Mouse (Mus musculus) thymus, adult 2 months (tissue): ENCODE measurements around the gene Ncoa1. TPM values are rescaled to one million over a fixed set of nuclear protein-coding genes. Genes with fewer than 3 reads are reported as not detected.

Source experiments
- DNase-seq: peaks from one replicate; pipeline ENCODE4 v3.0.0; 2021
- H3K27ac ChIP-seq: fragments of 200-500 bp; 2 replicates; pipeline ENCODE4 v1.5.1; 2012; ENCODE audit warnings: low read length, control low read depth; ENCODE audit not compliant: control insufficient read depth, insufficient read depth
- H3K27me3 ChIP-seq: fragments of 200-500 bp; 2 replicates; pipeline ENCODE4 v1.6.1; 2012; ENCODE audit warnings: mild to moderate bottlenecking, low read length, moderate library complexity, mixed read lengths; ENCODE audit not compliant: control insufficient read depth, insufficient read depth
- H3K36me3 ChIP-seq: fragments of 200-500 bp; 2 replicates; pipeline ENCODE4 v1.6.1; 2012; ENCODE audit warnings: mild to moderate bottlenecking, low read length, moderate library complexity; ENCODE audit not compliant: control insufficient read depth, insufficient read depth
- H3K4me1 ChIP-seq: fragments of 200-500 bp; replicated peaks from 2 replicates; pipeline ENCODE4 v1.6.1; 2012; ENCODE audit warnings: low read length; ENCODE audit not compliant: control insufficient read depth, insufficient read depth
- H3K4me3 ChIP-seq: fragments of 200-500 bp; 2 replicates; pipeline ENCODE4 v1.5.1; 2012; ENCODE audit warnings: mild to moderate bottlenecking, low read length, control low read depth, moderate library complexity; ENCODE audit not compliant: control insufficient read depth, insufficient read depth
- CTCF ChIP-seq: fragments of 200-500 bp; IDR thresholded peaks from 2 replicates; pipeline ENCODE4 v1.5.1; 2012; ENCODE audit warnings: mild to moderate bottlenecking, control low read depth, low read length, moderate library complexity, borderline replicate concordance; ENCODE audit not compliant: control insufficient read depth, poor library complexity, insufficient read depth; ENCODE audit errors: extremely low read depth
- POLR2A ChIP-seq: fragments of 200-500 bp; IDR thresholded peaks from 2 replicates; pipeline ENCODE4 v1.6.1; 2012; ENCODE audit warnings: mild to moderate bottlenecking, low read length, control low read depth, moderate library complexity; ENCODE audit not compliant: control insufficient read depth, poor library complexity, insufficient read depth; ENCODE audit errors: extremely low read depth
- WGBS: fragments of 180-500 bp; shearing (Covaris S2); methylation state at CpG from one replicate; pipeline ENCODE4 v1.1.7; 2018; 5-methylcytosine and 5-hydroxymethylcytosine counted together
- polyA plus RNA-seq: library from polyadenylated mRNA; depleted of rRNA; stranded (reverse); fragments of >200 nt; gene quantifications from 2 replicates; pipeline ENCODE4 v1.2.3, GENCODE M21; 2012; rRNA removed

Ncoa1 gene
- polyA plus RNA-seq: 33.3 and 38.9 TPM in 2 replicates

DNA sequence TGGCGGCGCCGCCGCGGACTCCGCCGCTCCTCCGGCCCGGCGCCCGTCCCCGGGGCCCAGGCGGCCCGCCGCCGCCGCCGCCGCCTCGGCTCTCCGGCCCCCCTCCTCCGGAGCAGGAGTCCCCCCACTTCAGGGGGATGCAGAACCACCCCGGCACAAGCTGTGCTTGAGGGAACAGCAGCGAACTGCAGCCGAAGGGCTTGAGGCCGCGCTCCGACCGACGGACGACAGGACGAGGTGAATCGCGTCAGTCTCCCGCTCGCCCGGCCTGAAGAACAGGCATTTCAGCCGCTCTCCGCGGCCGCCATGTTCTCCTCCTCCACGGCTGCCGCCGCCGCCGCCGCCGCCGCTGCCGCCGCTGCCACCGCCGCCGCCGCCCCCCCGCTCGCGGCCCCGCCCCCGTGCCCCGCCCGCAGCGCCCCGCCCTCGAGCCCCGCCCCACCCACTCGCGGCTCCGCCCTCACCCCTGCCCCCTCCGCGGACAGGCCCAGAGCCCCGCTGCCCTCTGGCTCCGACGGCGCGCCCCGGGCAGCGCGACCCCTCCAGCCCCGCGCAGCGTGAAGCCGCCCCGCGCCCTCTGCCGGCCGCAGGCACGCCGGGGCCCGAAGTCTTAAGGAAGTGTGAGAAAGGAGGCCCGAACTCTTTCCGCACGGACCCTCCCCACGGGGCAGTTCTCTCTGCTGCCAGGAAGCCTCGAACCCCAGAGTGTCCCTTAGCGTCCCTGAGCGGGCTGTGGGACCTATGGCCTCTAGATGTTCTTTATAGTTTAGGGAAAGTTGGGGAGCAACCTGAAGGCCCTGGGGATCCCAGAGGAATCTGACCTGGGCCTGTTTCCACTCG, at the start of gene Ncoa1:
Ncoa1 (minus strand) TSS at position 351 of the 840 bp plus-strand sequence.
- DNase-seq: peak; percentile 79
- whole genome bisulfite sequencing: 2% methylated on average over 84 of the region's 98 CpGs

DNA sequence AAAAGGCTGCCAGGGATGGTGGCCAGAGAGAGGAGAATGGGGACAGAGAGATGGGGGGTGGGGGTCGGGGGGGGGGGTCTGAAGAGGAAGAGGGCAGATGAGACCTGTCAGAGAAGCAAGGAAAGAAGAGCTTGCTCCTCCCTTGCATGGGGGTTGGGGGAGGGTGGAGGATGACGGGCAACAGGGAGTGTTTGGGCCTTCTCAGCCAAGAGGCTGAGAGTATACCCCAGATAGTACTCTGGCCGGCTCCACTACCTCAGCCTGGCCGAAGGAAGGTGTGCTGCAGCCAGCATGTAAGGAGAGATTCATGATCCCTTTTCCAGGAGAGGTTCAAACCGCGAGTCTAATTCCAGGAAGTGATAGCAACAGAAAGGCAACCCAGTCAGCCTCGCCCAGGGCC, 47.6 kb upstream of the Ncoa1 start:
- Histone ChIP-seq H3K4me1 (no peaks in the 10 kb centered on the region), H3K27me3 (no peaks in the 10 kb centered on the region), H3K27ac (no peak overlapping the region), H3K4me3 (no peak overlapping the region), H3K36me3 (no peaks in the 10 kb centered on the region)
- 79% methylated on average over 7 of the region's 7 CpGs for WGBS
- TF ChIP-seq POLR2A: no peak
- no peak for TF ChIP-seq CTCF
- DNase-seq: no peak

More for the DNA sequence above, at the start of gene Ncoa1:
- peak within 1 kb of the TSS; percentile 58 for H3K27ac ChIP-seq
- H3K36me3 ChIP-seq: no peaks in the 10 kb centered on the region
- H3K27me3 ChIP-seq: no peaks in the 10 kb centered on the region
- peaks cover 8% of the 10 kb centered on the region for H3K4me1 ChIP-seq
- peak; percentile 57; the same call in 1 of the 2 replicates for TF ChIP-seq CTCF
- peak; percentile 41; the same call in 1 of the 2 replicates for TF ChIP-seq POLR2A
- peak within 1 kb of the TSS; percentile 85 for H3K4me3 ChIP-seq

DNA sequence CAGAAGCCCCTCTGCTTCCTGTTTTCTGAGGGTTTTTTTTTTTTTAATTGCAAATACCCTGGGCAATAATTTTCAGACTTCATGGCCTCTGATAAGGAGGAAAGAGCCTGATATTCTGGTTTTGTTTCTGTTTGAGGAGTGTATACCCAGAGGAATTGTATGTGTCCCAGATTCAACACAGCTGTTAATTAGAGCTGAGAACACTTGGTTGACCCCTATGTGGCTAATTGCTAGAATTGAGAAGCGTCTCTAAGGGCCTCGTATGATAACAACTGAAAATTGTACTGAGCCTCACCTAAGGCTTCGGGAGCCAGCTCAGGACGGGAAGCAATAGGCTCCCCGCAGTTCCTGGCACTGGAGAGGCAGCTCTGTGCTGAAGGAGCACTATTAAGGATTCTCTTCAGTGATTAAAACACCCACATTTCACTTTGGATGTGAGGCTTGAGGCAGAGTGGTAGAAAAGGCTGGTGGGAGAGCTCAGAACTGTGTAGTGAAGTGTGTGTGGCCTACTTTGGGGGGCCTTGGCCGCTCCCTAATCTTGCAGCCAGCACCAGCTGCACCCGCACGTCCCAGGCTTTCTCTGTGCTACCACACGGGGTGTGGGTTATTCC, 46.8 kb upstream of the Ncoa1 start:
- H3K27me3 ChIP-seq: no peaks in the 10 kb centered on the region
- no peak overlapping the region for H3K4me3 ChIP-seq
- H3K27ac ChIP-seq: no peak overlapping the region
- no peaks in the 10 kb centered on the region for H3K4me1 ChIP-seq
- no peaks in the 10 kb centered on the region for H3K36me3 ChIP-seq
- TF ChIP-seq POLR2A (no peak), CTCF (no peak)
- no peak for DNase-seq
- 96% methylated on average over 9 of the region's 9 CpGs for WGBS

DNA sequence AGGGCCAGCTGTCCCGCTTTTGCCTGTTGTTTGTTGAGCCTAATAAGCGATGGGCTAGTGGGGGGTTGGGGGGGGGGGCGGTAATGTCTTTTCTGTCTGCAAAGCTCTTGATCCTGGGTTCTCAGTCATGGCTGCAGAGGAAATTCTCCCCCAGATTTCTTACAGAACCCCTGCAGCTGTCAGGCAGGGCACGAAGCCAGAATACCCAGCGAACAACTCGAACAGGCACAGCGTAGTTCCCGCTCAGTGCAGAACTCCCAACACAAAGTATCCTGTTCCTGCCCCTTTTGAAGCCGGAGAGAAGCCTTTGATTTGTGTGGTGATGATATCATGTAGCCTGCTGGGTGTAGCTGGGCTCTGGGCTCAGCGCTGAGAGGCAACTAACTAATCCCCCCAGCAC, 46.2 kb upstream of the Ncoa1 start:
- 85% methylated on average over 10 of the region's 10 CpGs for WGBS
- H3K27me3 ChIP-seq: no peaks in the 10 kb centered on the region
- H3K36me3 ChIP-seq: no peaks in the 10 kb centered on the region
- TF ChIP-seq CTCF: no peak
- no peak for TF ChIP-seq POLR2A
- H3K4me1 ChIP-seq: no peaks in the 10 kb centered on the region
- DNase-seq: no peak
- H3K27ac ChIP-seq: no peak overlapping the region
- no peak overlapping the region for H3K4me3 ChIP-seq

DNA sequence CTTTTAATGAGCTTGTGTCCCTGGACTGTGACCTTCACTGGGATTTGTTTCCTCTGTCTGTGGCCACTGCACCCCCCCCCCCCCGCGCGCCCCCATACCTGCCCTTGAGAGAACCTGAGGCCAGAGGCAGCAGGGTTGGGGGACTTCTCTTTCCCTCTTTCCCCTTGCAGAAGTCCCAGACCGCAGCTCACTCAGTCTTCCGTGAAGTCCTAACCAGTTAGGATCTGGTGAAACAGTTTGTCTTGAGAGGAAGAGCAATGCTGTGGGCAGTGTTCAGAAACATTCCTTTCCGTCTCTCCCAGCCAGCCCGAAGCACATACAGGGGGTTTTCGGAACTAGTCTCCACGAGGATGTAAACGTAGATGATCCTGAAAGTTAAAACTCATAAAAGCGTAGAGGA, 42.0 kb upstream of the Ncoa1 start:
- Histone ChIP-seq H3K4me1 (no peaks in the 10 kb centered on the region), H3K4me3 (no peak overlapping the region), H3K27ac (no peak overlapping the region), H3K36me3 (no peaks in the 10 kb centered on the region), H3K27me3 (no peaks in the 10 kb centered on the region)
- WGBS: 93% methylated on average over 11 of the region's 11 CpGs
- no peak for TF ChIP-seq CTCF
- TF ChIP-seq POLR2A: no peak
- DNase-seq: no peak

DNA sequence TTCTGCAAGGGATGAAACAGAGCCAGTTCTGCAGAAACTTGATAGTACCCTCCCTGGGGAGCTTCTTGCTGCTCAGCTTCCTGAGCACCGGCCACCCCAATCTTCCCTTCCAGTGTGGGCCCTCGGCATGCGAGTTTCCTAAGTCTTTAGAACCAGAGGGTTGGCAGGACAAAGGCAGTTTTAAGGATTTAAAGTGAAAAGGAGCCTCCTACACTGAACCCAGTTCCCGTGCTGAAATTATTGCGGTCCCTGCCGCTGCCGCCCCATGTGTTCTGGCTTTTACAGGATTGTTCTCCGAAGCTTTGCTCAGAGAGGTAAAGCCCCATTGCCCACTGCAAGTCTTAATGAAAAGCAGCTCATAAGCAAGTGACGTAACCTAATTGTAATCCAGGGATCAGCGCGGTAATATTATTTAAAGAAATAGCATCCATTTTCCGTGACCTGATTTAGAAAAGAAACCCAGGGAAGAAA, 32.6 kb upstream of the Ncoa1 start:
- WGBS: 84% methylated on average over 12 of the region's 12 CpGs
- H3K4me3 ChIP-seq: no peak overlapping the region
- DNase-seq: no peak
- H3K27ac ChIP-seq: no peak overlapping the region
- no peaks in the 10 kb centered on the region for H3K36me3 ChIP-seq
- TF ChIP-seq POLR2A: no peak
- TF ChIP-seq CTCF: no peak
- H3K27me3 ChIP-seq: no peaks in the 10 kb centered on the region
- no peaks in the 10 kb centered on the region for H3K4me1 ChIP-seq
